Mouse (Mus musculus): ENCODE data around the gene Gm4981. TPM values are rescaled to one million over a fixed set of nuclear protein-coding genes. Genes with fewer than 3 reads are reported as not detected.
A peak's percentile ranks its signal among the peaks of the same experiment; 100 is the strongest.
"Not testable (repeated sequence)": the region's sequence is repeated elsewhere in the genome, so short reads cannot be mapped to it uniquely, and the experiment has no call there.

The Gm4981 gene
- total RNA-seq (2021) = not detected

GRCm38 (mm10) chr10:58236613-58237012, at the start of gene Gm4981:
TSS of gene Gm4981 (minus strand) at chr10:58236701.
- no peak for DNase-seq (ENCODE audit: low spot score in 2 of 2)
- intact Hi-C loops (cut with DNase I) = no loop called here

- intact Hi-C loops (cut with DNase I) = loop anchor here (10.0 kb wide), 1 partner anchor 777 kb away; no protein-coding TSS in a partner anchor
- no peak for DNase-seq (ENCODE audit: low spot score in 2 of 2)
Observed at GRCm38 (mm10) chr10:58282238-58282637, 45.7 kb upstream of the Gm4981 start.

DNA sequence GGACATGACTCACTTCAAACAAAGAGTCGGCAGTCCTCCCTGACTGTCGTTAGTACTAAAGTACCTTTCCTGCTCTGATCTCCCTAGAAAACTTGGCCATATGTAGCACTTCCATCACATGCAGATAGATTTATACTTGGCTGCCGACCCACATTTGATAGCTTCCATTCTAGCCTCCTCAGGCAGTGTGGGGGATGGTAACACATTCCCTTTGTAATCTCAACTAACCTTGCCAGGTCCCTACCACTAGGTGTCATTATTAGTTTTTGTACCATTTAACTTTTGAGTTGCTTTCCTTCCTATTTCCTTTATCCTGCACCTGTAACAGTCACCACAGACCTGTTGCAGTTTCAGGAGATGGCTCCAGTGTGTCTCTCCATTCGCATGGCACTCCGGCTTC, 22.0 kb upstream of the Gm4981 start:
- intact Hi-C loops (cut with DNase I) = loop anchor here (10.0 kb wide), 1 partner anchor 514 kb away; no protein-coding TSS in a partner anchor
- DNase-seq (ENCODE audit: low spot score in 2 of 2) = no peak

GRCm38 (mm10) chr10:58255954-58256353, 19.5 kb upstream of the Gm4981 start:
- DNase-seq (ENCODE audit: low spot score in 2 of 2) = no peak
- intact Hi-C loops (cut with DNase I) = loop anchor here (10.0 kb wide), 1 partner anchor 511 kb away; no protein-coding TSS in a partner anchor

- intact Hi-C loops (cut with DNase I) = loop anchor here (10.0 kb wide), 1 partner anchor 511 kb away; no protein-coding TSS in a partner anchor
Observed at GRCm38 (mm10) chr10:58255213-58255892, 18.9 kb upstream of the Gm4981 start, which contains the start of gene Gcc2. TSS of gene Gcc2 (plus strand) at chr10:58255497.

DNA sequence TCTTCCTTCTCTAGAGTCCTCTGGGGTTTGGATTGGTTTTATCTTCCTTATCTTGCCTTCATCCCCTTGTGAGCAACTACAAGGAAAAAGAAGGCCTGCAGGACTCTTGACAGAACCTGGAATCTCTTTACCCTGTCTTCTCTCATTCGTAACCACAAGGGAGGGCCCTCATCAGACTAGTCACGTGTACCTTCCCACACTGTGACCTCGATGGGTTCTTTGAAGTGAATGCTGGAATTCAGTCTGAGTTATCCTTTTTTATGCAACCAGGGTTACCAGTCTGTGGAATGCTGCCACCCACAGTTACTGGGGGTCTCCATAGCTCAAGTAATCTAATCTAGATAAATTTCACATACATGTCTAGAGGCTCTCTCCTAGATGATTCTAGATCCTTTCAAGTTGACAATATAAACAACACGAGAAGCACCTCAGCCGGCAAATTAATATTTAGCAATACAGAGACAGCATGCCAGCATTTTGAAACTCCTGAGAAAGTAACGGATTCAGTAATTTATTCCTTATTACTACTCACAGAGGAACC, 18.2 kb upstream of the Gm4981 start:
- intact Hi-C loops (cut with DNase I) = loop anchor here (10.0 kb wide), 1 partner anchor 510 kb away; no protein-coding TSS in a partner anchor
- DNase-seq (ENCODE audit: low spot score in 2 of 2) = no peak

More at GRCm38 (mm10) chr10:58255213-58255892, 18.9 kb upstream of the Gm4981 start, which contains the start of gene Gcc2:
- peak; percentile 92 to 95 for DNase-seq (ENCODE audit: low spot score in 2 of 2)

DNA sequence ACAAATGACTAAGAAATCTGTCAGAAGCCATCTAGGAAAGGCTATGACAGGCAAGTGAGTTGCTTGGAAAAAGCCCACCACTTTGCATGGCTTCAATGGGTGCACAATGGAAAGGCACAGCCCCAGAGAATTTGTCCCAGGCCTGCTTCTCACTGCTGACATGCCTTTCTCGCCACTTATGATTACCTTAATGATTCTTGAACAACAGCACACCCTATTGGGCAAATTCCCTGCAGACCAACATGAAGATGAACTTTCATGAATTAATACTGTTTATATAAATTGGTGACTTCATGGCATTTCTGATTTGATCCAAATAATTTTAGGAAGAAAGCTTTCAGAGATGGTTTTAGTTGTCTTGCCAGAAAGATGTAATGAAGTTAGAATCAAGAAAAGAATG, 13.0 kb upstream of the Gm4981 start:
- intact Hi-C loops (cut with DNase I) = no loop called here
- no peak for DNase-seq (ENCODE audit: low spot score in 2 of 2)

DNA sequence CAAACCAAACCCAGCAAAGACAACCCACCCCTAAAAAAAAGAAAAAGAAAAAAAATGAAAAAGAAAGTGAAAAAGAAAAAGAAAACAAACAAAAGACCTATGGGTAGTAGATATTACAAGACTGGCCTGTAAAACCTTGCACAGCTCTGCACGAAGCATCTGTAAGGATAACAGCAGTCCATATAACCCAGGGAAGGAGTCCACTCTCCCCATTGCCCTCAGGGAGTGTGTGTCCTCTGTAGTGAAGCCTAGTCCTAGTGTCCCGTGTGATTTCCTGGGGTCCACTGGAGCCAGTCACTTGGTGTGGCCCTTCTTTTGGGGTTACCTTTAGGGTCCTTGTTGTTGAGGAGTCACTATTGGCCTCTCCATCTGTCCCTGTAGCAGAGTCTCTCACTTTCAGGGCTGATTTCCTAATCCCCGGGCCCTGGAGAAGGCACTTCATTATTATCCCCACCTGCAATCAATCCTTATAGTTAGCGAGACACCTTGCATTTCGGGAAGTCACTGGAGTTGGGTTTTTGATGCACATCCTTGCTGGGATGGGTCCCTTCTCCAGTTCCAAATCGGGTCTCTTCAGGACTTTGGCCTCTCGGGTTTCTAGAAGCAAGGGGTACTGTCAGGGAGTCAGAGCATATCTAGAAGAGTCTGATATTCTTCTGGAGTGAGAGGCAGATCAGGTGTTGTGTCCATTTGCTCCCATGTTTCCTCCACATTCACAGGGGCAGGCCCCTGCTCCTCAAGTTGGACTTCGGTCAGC, 2.7 kb upstream of the Gm4981 start:
- DNase-seq (ENCODE audit: low spot score in 2 of 2) = peak in 1 of 2 experiments; percentile 50
- intact Hi-C loops (cut with DNase I) = not testable (repeated sequence)

DNA sequence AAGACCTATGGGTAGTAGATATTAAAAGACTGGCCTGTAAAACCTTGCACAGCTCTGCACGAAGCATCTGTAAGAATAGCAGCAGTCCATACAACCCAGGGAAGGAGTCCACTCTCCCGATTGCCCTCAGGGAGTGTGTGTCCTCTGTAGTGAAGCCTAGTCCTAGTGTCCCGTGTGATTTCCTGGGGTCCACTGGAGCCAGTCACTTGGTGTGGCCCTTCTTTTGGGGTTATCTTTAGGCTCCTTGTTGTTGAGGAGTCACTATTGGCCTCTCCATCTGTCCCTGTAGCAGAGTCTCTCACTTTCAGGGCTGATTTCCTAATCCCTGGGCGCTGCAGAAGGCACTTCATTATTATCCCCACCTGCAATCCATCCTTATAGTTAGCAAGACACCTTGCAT, 1.5 kb downstream of the Gm4981 start:
- intact Hi-C loops (cut with DNase I) = loop anchor here (5.0 kb wide), 1 partner anchor 793 kb away; no protein-coding TSS in a partner anchor
- DNase-seq (ENCODE audit: low spot score in 2 of 2) = not testable (repeated sequence)

GRCm38 (mm10) chr10:58233740-58234121, 2.8 kb downstream of the Gm4981 start:
- not testable (repeated sequence) for DNase-seq (ENCODE audit: low spot score in 2 of 2)
- intact Hi-C loops (cut with DNase I) = loop anchor here (5.0 kb wide), 1 partner anchor 791 kb away; no protein-coding TSS in a partner anchor

DNA sequence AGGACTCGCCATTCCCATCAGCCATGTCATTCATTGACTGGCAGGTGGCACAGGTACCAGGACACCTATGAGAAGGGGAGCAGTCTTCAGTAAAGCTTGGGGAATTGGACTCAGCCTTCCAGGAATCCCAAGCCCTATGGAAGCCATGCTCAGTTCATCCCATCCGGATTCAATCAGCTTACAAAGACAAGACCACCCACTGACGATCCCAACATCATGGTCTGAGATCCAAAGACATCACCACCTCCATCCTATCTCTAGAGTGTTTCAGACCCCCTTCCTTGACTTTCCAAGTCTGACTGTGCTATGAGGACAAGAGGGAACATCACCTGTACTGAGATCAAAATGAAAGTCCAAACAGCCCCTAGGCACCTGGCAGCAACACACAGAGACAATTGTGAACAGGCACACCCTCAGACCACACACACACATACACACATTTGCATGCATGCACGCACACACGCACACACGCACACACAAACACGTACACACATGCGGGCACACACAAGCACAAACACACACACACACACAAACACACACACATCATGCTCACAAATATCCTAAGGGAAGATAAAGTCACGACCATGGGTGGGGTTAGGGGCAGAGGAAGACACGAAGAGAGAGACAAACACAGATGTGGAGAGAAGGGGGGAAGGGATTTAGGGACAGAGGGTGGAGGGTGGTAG, 3.3 kb downstream of the Gm4981 start:
- intact Hi-C loops (cut with DNase I) = loop anchor here (5.0 kb wide), 1 partner anchor 791 kb away; no protein-coding TSS in a partner anchor
- not testable (repeated sequence) for DNase-seq (ENCODE audit: low spot score in 2 of 2)

- not testable (repeated sequence) for DNase-seq (ENCODE audit: low spot score in 2 of 2)
- intact Hi-C loops (cut with DNase I) = loop anchor here (5.0 kb wide), 1 partner anchor 790 kb away; no protein-coding TSS in a partner anchor
Observed at GRCm38 (mm10) chr10:58232641-58232969, 3.9 kb downstream of the Gm4981 start, which contains the start of gene Duxf3. TSS of gene Duxf3 (minus strand) at chr10:58232675.

GRCm38 (mm10) chr10:58231779-58232640, 4.5 kb downstream of the Gm4981 start:
- DNase-seq (ENCODE audit: low spot score in 2 of 2) = peak; percentile 65
- intact Hi-C loops (cut with DNase I) = loop anchor here (5.0 kb wide), 1 partner anchor 790 kb away; no protein-coding TSS in a partner anchor

- DNase-seq (ENCODE audit: low spot score in 2 of 2) = peak in 1 of 2 experiments; percentile 60
- intact Hi-C loops (cut with DNase I) = loop anchor here (5.0 kb wide), 1 partner anchor 789 kb away; no protein-coding TSS in a partner anchor
Observed at GRCm38 (mm10) chr10:58231088-58231487, 5.4 kb downstream of the Gm4981 start.

DNA sequence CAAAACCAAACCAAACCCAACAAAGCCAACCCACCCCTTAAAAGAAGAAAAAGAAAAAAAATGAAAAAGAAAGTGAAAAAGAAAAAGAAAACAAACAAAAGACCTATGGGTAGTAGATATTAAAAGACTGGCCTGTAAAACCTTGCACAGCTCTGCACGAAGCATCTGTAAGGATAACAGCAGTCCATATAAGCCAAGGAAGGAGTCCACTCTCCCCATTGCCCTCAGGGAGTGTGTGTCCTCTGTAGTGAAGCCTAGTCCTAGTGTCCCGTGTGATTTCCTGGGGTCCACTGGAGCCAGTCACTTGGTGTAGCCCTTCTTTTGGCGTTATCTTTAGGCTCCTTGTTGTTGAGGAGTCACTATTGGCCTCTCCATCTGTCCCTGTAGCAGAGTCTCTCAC, 6.5 kb downstream of the Gm4981 start:
- DNase-seq (ENCODE audit: low spot score in 2 of 2) = not testable (repeated sequence)
- intact Hi-C loops (cut with DNase I) = loop anchor here (5.0 kb wide), 1 partner anchor 788 kb away; no protein-coding TSS in a partner anchor

- DNase-seq (ENCODE audit: low spot score in 2 of 2) = not testable (repeated sequence)
Observed at GRCm38 (mm10) chr10:58227798-58228197, 8.7 kb downstream of the Gm4981 start.

GRCm38 (mm10) chr10:58226357-58226756, 10.1 kb downstream of the Gm4981 start:
- DNase-seq (ENCODE audit: low spot score in 2 of 2); intact Hi-C loops (cut with DNase I): not testable (repeated sequence)

More at GRCm38 (mm10) chr10:58227798-58228197, 8.7 kb downstream of the Gm4981 start:
- intact Hi-C loops (cut with DNase I) = not testable (repeated sequence)

Data from left cerebral cortex, postnatal 25 days (tissue).